Mouse (Mus musculus) heart, postnatal 0 days (tissue): ENCODE data around the gene Mydgf.

Source experiments
- CTCF ChIP-seq: IDR thresholded peaks from 2 replicates; pipeline ENCODE4 v1.5.1; 2016; ENCODE audit warnings: antibody characterized with exemption, control low read depth, low read depth
- EP300 ChIP-seq: IDR thresholded peaks from 2 replicates; pipeline ENCODE4 v1.6.1; 2016; ENCODE audit warnings: antibody characterized with exemption, low read depth

- TF ChIP-seq CTCF (no peak), EP300 (no peak)
Measured at GRCm38 (mm10) chr17:56207963-56208530, 24.3 kb upstream of the Mydgf start.
